10 mouse cellular contexts compared by ENCODE assay signal in genomic region chr4:151902689-151903241, GRCm38 (mm10). TPM values are rescaled to one million over a fixed set of nuclear protein-coding genes. Genes with fewer than 3 reads are reported as not detected.
DNase-seq lines count a peak whose midpoint lies in the region; ATAC-seq lines count a peak whose summit lies in the region.
"Had no signal": no experiment of that assay in that cellular context is flagged by ENCODE, and none has a peak within 500 bp of the region (broad histone marks: within the 10 kb centered on the region; RNA-seq: fewer than 3 reads in every experiment).

No protein-coding gene starts in this region.

- peaks cover 7% of the 10 kb centered on the region; the same call in 1 of the 2 replicates for H3K4me1 ChIP-seq in heart, embryonic 11.5 days (ENCODE audit: control insufficient read depth, insufficient read depth, low read length)
- peaks cover 15% of the 10 kb centered on the region for H3K4me1 ChIP-seq in lung, embryonic 16.5 days (replicated peaks; ENCODE audit: control insufficient read depth, insufficient read depth, low read length)
- peaks cover 25% of the 10 kb centered on the region for H3K4me1 ChIP-seq in forebrain, embryonic 10.5 days
- 0 out of 2 replicates have a peak, but pooled peaks cover 6% of the 10 kb centered on the region for H3K4me1 ChIP-seq in forebrain, embryonic 14.5 days (ENCODE audit: control insufficient read depth, insufficient read depth, low read length)
- H3K4me1 ChIP-seq in forebrain, embryonic 15.5 days, result peaks cover 10% of the 10 kb centered on the region

- no peak overlapping the region for H3K27ac ChIP-seq in heart, embryonic 11.5 days (ENCODE audit: low read depth, low read length)
- no peak overlapping the region for H3K27ac ChIP-seq in lung, embryonic 16.5 days (ENCODE audit: low read length)
- H3K27ac ChIP-seq in forebrain, embryonic 10.5 days, result no peak overlapping the region
- no peak overlapping the region for H3K27ac ChIP-seq in forebrain, embryonic 14.5 days (ENCODE audit: low read depth, low read length)
- H3K27ac ChIP-seq in forebrain, embryonic 15.5 days (replicated peaks), result no peak overlapping the region
- H3K27ac ChIP-seq: embryonic facial prominence, embryonic 13.5 days had no signal

- no peak overlapping the region for H3K4me3 ChIP-seq in heart, embryonic 11.5 days (ENCODE audit: low read depth, low read length)
- no peak overlapping the region for H3K4me3 ChIP-seq in lung, embryonic 16.5 days (ENCODE audit: low read length)
- H3K4me3 ChIP-seq in forebrain, embryonic 10.5 days, result no peak overlapping the region
- H3K4me3 ChIP-seq in forebrain, embryonic 14.5 days (ENCODE audit: low read depth, low read length), result no peak overlapping the region
- no peak overlapping the region for H3K4me3 ChIP-seq in forebrain, embryonic 15.5 days
- H3K4me3 ChIP-seq: embryonic facial prominence, embryonic 13.5 days; megakaryocyte, embryonic 14.5 days had no signal

- WGBS in heart, embryonic 11.5 days (ENCODE audit: insufficient replicate concordance), result 33% methylated on average over 14 of the region's 14 CpGs
- 25% methylated on average over 14 of the region's 14 CpGs for WGBS in lung, embryonic 16.5 days
- 61% methylated on average over 14 of the region's 14 CpGs for WGBS in forebrain, embryonic 10.5 days
- 65% methylated on average over 14 of the region's 14 CpGs for WGBS in forebrain, embryonic 14.5 days
- 61% methylated on average over 14 of the region's 14 CpGs for WGBS in forebrain, embryonic 15.5 days

- no peak for ATAC-seq in heart, embryonic 11.5 days (replicated peaks; ENCODE audit: insufficient number of reproducible peaks, low FRiP score, low TSS enrichment)
- peak; percentile 77 for ATAC-seq in lung, embryonic 16.5 days (ENCODE audit: low read depth)
- ATAC-seq in forebrain, embryonic 14.5 days, result no peak
- no peak for ATAC-seq in forebrain, embryonic 15.5 days (replicated peaks)

- H3K4me2 ChIP-seq in heart, embryonic 11.5 days, result no peak overlapping the region
- H3K4me2 ChIP-seq in lung, embryonic 16.5 days (ENCODE audit: low read depth, low read length), result no peak overlapping the region
- no peak overlapping the region for H3K4me2 ChIP-seq in forebrain, embryonic 14.5 days (ENCODE audit: low read length)
- H3K4me2 ChIP-seq in forebrain, embryonic 15.5 days (replicated peaks), result no peak overlapping the region
- H3K4me2 ChIP-seq: embryonic facial prominence, embryonic 13.5 days had no signal

- H3K27me3 ChIP-seq in heart, embryonic 11.5 days (ENCODE audit: control insufficient read depth, insufficient read depth, low read length), result peaks cover 3% of the 10 kb centered on the region; the same call in 1 of the 2 replicates
- H3K27me3 ChIP-seq in lung, embryonic 16.5 days (ENCODE audit: control insufficient read depth, insufficient read depth, low read depth, low read length), result peaks cover 6% of the 10 kb centered on the region
- peaks cover 17% of the 10 kb centered on the region for H3K27me3 ChIP-seq in forebrain, embryonic 10.5 days (ENCODE audit: poor library complexity, severe bottlenecking)
- no peaks in the 10 kb centered on the region for H3K27me3 ChIP-seq in forebrain, embryonic 14.5 days (replicated peaks; ENCODE audit: control insufficient read depth, insufficient read depth, low read length)
- H3K27me3 ChIP-seq in forebrain, embryonic 15.5 days, result no peaks in the 10 kb centered on the region

- no peak overlapping the region for H3K9ac ChIP-seq in heart, embryonic 11.5 days (ENCODE audit: low read depth, low read length)
- no peak overlapping the region for H3K9ac ChIP-seq in lung, embryonic 16.5 days (ENCODE audit: low read length)
- H3K9ac ChIP-seq in forebrain, embryonic 14.5 days (ENCODE audit: low read length), result no peak overlapping the region
- no peak overlapping the region for H3K9ac ChIP-seq in forebrain, embryonic 15.5 days (replicated peaks)
- H3K9ac ChIP-seq: embryonic facial prominence, embryonic 13.5 days had no signal

- DNase-seq in heart, adult 18-20 months, result peak; percentile 90 to 97
- DNase-seq in cerebellum, postnatal 25 days, result peak; percentile 75 to 77
- peak; percentile 77 for DNase-seq in heart, postnatal 4 days
- no peak for DNase-seq in forebrain, embryonic 10.5 days (ENCODE audit: extremely low spot score, low spot score)
- DNase-seq in forebrain, embryonic 14.5 days (ENCODE audit: low spot score), result no peak

- H3K36me3 ChIP-seq in heart, embryonic 11.5 days (ENCODE audit: control insufficient read depth, insufficient read depth, low read length), result no peaks in the 10 kb centered on the region
- H3K36me3 ChIP-seq in lung, embryonic 16.5 days (ENCODE audit: control insufficient read depth, insufficient read depth, low read length), result no peaks in the 10 kb centered on the region
- H3K36me3 ChIP-seq in forebrain, embryonic 10.5 days (replicated peaks), result no peaks in the 10 kb centered on the region
- H3K36me3 ChIP-seq in forebrain, embryonic 14.5 days (ENCODE audit: control insufficient read depth, insufficient read depth, low read length), result no peaks in the 10 kb centered on the region
- no peaks in the 10 kb centered on the region for H3K36me3 ChIP-seq in forebrain, embryonic 15.5 days
- H3K36me3 ChIP-seq: embryonic facial prominence, embryonic 13.5 days had no signal

- H3K9me3 ChIP-seq in heart, embryonic 11.5 days (replicated peaks; ENCODE audit: control insufficient read depth, low read length), result no peaks in the 10 kb centered on the region
- no peaks in the 10 kb centered on the region for H3K9me3 ChIP-seq in lung, embryonic 16.5 days (ENCODE audit: control insufficient read depth, low read length)
- H3K9me3 ChIP-seq in forebrain, embryonic 10.5 days, result 0 out of 2 replicates have a peak, but pooled peaks cover 4% of the 10 kb centered on the region
- no peaks in the 10 kb centered on the region for H3K9me3 ChIP-seq in forebrain, embryonic 14.5 days (replicated peaks; ENCODE audit: control insufficient read depth, low read length)
- H3K9me3 ChIP-seq in forebrain, embryonic 15.5 days, result no peaks in the 10 kb centered on the region

RNA-seq across cellular contexts. Expression of gene Dnajc11, which starts 30.7 kb away (rescaled TPM):
- 100 to 1,000 TPM in 1 of 2 experiments, 10 to 100 TPM in 1; 81.4 to 103 TPM for total RNA-seq in heart, adult 18-20 months (2021)
- 57.7 and 57.8 TPM in 2 replicates for polyA plus RNA-seq in heart, embryonic 11.5 days (2014; fragmentation: Nextera tagmentation; extraction: Ambion mirVana)
- total RNA-seq in heart, postnatal 4 days (2021), result 10 to 100 TPM; 96.2 to 99.0 TPM
- 56.4 and 57.1 TPM in 2 replicates for polyA plus RNA-seq in lung, embryonic 16.5 days (2015; fragmentation: Nextera tagmentation; extraction: Ambion mirVana)
- polyA plus RNA-seq in forebrain, embryonic 10.5 days (2016; fragmentation: Nextera tagmentation; extraction: Ambion mirVana), result 113 and 114 TPM in 2 replicates
- polyA plus RNA-seq in forebrain, embryonic 14.5 days (2014; fragmentation: Nextera tagmentation; extraction: Ambion mirVana), result 67.9 and 78.9 TPM in 2 replicates
- polyA plus RNA-seq in forebrain, embryonic 15.5 days (2015; fragmentation: Nextera tagmentation; extraction: Ambion mirVana), result 81.1 and 82.4 TPM in 2 replicates

RNA-seq across cellular contexts. Expression of gene Camta1, which starts 41.1 kb away (rescaled TPM):
- total RNA-seq in heart, adult 18-20 months (2021), result 100 to 1,000 TPM; 207 to 208 TPM
- polyA plus RNA-seq in heart, embryonic 11.5 days (2014; fragmentation: Nextera tagmentation; extraction: Ambion mirVana), result 137 and 138 TPM in 2 replicates
- total RNA-seq in heart, postnatal 4 days (2021), result 100 to 1,000 TPM; 152 to 172 TPM
- 59.4 and 89.4 TPM in 2 replicates for polyA plus RNA-seq in lung, embryonic 16.5 days (2015; fragmentation: Nextera tagmentation; extraction: Ambion mirVana)
- 122 and 131 TPM in 2 replicates for polyA plus RNA-seq in forebrain, embryonic 10.5 days (2016; fragmentation: Nextera tagmentation; extraction: Ambion mirVana)
- 123 and 125 TPM in 2 replicates for polyA plus RNA-seq in forebrain, embryonic 14.5 days (2014; fragmentation: Nextera tagmentation; extraction: Ambion mirVana)
- 130 and 141 TPM in 2 replicates for polyA plus RNA-seq in forebrain, embryonic 15.5 days (2015; fragmentation: Nextera tagmentation; extraction: Ambion mirVana)

Comparison
In these comparisons a context has a peak if more than half of its experiments do, and no peak if none do; other contexts are left out.
1. DNase-seq: peak in heart, adult 18-20 months (2 of 2), cerebellum, postnatal 25 days (2 of 2) and heart, postnatal 4 days (single experiment); none in forebrain, embryonic 10.5 days (single experiment) and forebrain, embryonic 14.5 days (single experiment).